In the genomic region with DNA sequence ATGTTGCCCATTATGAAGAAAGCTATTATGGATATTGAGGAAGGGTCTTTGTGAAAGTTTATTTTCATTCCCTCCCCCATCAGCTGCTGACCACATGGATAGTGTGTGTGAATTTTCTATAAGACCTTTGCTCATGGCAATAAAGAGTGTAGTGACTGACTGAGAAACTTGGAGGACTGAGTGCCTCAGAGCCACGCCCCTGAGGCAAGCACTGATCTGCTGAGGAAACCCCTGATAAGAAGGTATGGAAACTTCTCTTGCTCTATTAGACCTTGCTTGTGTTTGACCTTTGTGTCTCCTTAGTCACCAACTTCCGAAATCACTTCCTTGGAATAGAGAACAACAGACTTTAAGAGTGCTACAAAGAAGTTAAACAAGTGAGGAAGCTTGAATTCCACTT, we compare ENCODE assay signal across 31 mouse cellular contexts. TPM values are rescaled to one million over a fixed set of nuclear protein-coding genes. Genes with fewer than 3 reads are reported as not detected.
"Had no signal": no experiment of that assay in that cellular context is flagged by ENCODE, and none has a peak within 500 bp of the region (broad histone marks: within the 10 kb centered on the region; RNA-seq: fewer than 3 reads in every experiment).

No protein-coding gene starts in this region.

- DNase-seq: left cerebral cortex, postnatal 4 days; liver; liver, embryonic 13.5 days; liver, postnatal 0 days; lung, adult 18-20 months; lung, adult 2 months; lung, embryonic 14.5 days; lung, postnatal 14 days; lung, postnatal 36 days; lung, postnatal 4 days; midbrain, embryonic 14.5 days had no signal

- H3K4me1 ChIP-seq: limb, embryonic 10.5 days; limb, embryonic 12.5 days; limb, embryonic 13.5 days; limb, embryonic 15.5 days; liver, embryonic 12.5 days; liver, embryonic 13.5 days; liver, embryonic 15.5 days; lung, embryonic 15.5 days; megakaryocyte, embryonic 14.5 days; midbrain, embryonic 10.5 days; midbrain, embryonic 12.5 days; midbrain, embryonic 13.5 days; midbrain, embryonic 15.5 days had no signal

- H3K4me3 ChIP-seq: limb, embryonic 10.5 days; limb, embryonic 12.5 days; limb, embryonic 13.5 days; limb, embryonic 15.5 days; liver, embryonic 12.5 days; liver, embryonic 13.5 days; liver, embryonic 15.5 days; lung, embryonic 15.5 days; megakaryocyte, embryonic 14.5 days; midbrain, embryonic 10.5 days; midbrain, embryonic 12.5 days; midbrain, embryonic 13.5 days; midbrain, embryonic 15.5 days; myocyte had no signal

- H3K27ac ChIP-seq: limb, embryonic 10.5 days; limb, embryonic 12.5 days; limb, embryonic 13.5 days; limb, embryonic 15.5 days; liver, embryonic 12.5 days; liver, embryonic 13.5 days; liver, embryonic 14.5 days; liver, embryonic 15.5 days; lung, embryonic 15.5 days; macrophage; midbrain, embryonic 10.5 days; midbrain, embryonic 12.5 days; midbrain, embryonic 13.5 days; midbrain, embryonic 15.5 days had no signal

- H3K9me3 ChIP-seq: limb, embryonic 10.5 days; limb, embryonic 12.5 days; limb, embryonic 13.5 days; limb, embryonic 15.5 days; liver, embryonic 12.5 days; liver, embryonic 13.5 days; liver, embryonic 15.5 days; lung, embryonic 15.5 days; megakaryocyte, embryonic 14.5 days; midbrain, embryonic 10.5 days; midbrain, embryonic 12.5 days; midbrain, embryonic 13.5 days; midbrain, embryonic 15.5 days had no signal

- H3K9ac ChIP-seq: limb, embryonic 12.5 days; limb, embryonic 13.5 days; limb, embryonic 15.5 days; liver, embryonic 12.5 days; liver, embryonic 13.5 days; liver, embryonic 14.5 days; liver, embryonic 15.5 days; liver, postnatal 0 days; lung, embryonic 14.5 days; lung, embryonic 15.5 days; midbrain, embryonic 12.5 days; midbrain, embryonic 13.5 days; midbrain, embryonic 15.5 days had no signal

- ATAC-seq: liver, embryonic 12.5 days; liver, postnatal 0 days; lung, postnatal 0 days; midbrain, embryonic 13.5 days; midbrain, embryonic 15.5 days; midbrain, embryonic 16.5 days had no signal

- H3K27me3 ChIP-seq: limb, embryonic 12.5 days; limb, embryonic 13.5 days; limb, embryonic 15.5 days; liver, embryonic 12.5 days; liver, embryonic 13.5 days; liver, embryonic 15.5 days; lung, embryonic 15.5 days; megakaryocyte, embryonic 14.5 days; midbrain, embryonic 12.5 days; midbrain, embryonic 13.5 days; midbrain, embryonic 15.5 days had no signal

- H3K4me2 ChIP-seq: limb, embryonic 12.5 days; limb, embryonic 13.5 days; limb, embryonic 15.5 days; liver, embryonic 11.5 days; liver, embryonic 12.5 days; liver, embryonic 13.5 days; liver, embryonic 15.5 days; lung, embryonic 14.5 days; lung, embryonic 15.5 days; midbrain, embryonic 11.5 days; midbrain, embryonic 12.5 days; midbrain, embryonic 13.5 days; midbrain, embryonic 15.5 days had no signal

- H3K36me3 ChIP-seq: limb, embryonic 10.5 days; limb, embryonic 12.5 days; limb, embryonic 13.5 days; limb, embryonic 15.5 days; liver, embryonic 12.5 days; liver, embryonic 13.5 days; liver, embryonic 15.5 days; lung, embryonic 15.5 days; midbrain, embryonic 10.5 days; midbrain, embryonic 12.5 days; midbrain, embryonic 13.5 days; midbrain, embryonic 15.5 days had no signal

RNA-seq across cellular contexts. Expression of gene Rims1, which starts 55.3 kb away (rescaled TPM):
- polyA plus RNA-seq: liver, adult 2 months; liver, postnatal 0 days; macrophage; myocyte had no signal
